In genomic region chr1:73715571-73715970, GRCm38 (mm10) we compare ENCODE assay signal across 33 mouse cellular contexts.
DNase-seq lines count a peak whose midpoint lies in the region; ATAC-seq and TF ChIP-seq lines count a peak whose summit lies in the region.
"Had no signal": no experiment of that assay in that cellular context is flagged by ENCODE, and none has a peak within 500 bp of the region (broad histone marks: within the 10 kb centered on the region; RNA-seq: fewer than 3 reads in every experiment).

No protein-coding gene starts in this region.

- no peaks in the 10 kb centered on the region for H3K9me3 ChIP-seq in kidney, embryonic 16.5 days (ENCODE audit: low read length)
- no peaks in the 10 kb centered on the region for H3K9me3 ChIP-seq in lung, postnatal 0 days (ENCODE audit: low read length)
- H3K9me3 ChIP-seq in stomach, postnatal 0 days (ENCODE audit: control insufficient read depth, low read length), result no peaks in the 10 kb centered on the region
- H3K9me3 ChIP-seq: embryonic facial prominence, embryonic 12.5 days; hindbrain, embryonic 13.5 days; limb, embryonic 10.5 days; limb, embryonic 15.5 days; liver, embryonic 13.5 days; midbrain, embryonic 13.5 days; neural tube, embryonic 15.5 days; stomach, embryonic 15.5 days had no signal

- intact Hi-C loops in heart, postnatal 14 days (cut with DNase I), result no loop called here

- no peak for ATAC-seq in kidney, embryonic 16.5 days (ENCODE audit: low FRiP score, low TSS enrichment)
- ATAC-seq in lung, postnatal 0 days, result no peak
- ATAC-seq in stomach, postnatal 0 days (ENCODE audit: low FRiP score, low TSS enrichment), result no peak
- ATAC-seq: CD4-positive, CD25-positive, alpha-beta regulatory T cell, adult 4 months; forebrain, embryonic 14.5 days; inflammation-experienced regulatory T-cells, adult 6 months; midbrain, embryonic 13.5 days had no signal

- WGBS in kidney, adult 2 months, result 74% methylated on average over 2 of the region's 2 CpGs
- WGBS in kidney, embryonic 16.5 days, result 58% methylated on average over 2 of the region's 2 CpGs
- WGBS in lung, postnatal 0 days, result 54% methylated on average over 2 of the region's 2 CpGs
- 45% methylated on average over 2 of the region's 2 CpGs for WGBS in stomach, postnatal 0 days

- no peaks in the 10 kb centered on the region for H3K36me3 ChIP-seq in kidney, adult 2 months (ENCODE audit: control insufficient read depth, insufficient read depth, low read length)
- no peaks in the 10 kb centered on the region for H3K36me3 ChIP-seq in kidney, embryonic 16.5 days (ENCODE audit: insufficient read depth, low read length)
- no peaks in the 10 kb centered on the region for H3K36me3 ChIP-seq in lung, postnatal 0 days (ENCODE audit: insufficient read depth, low read length)
- no peaks in the 10 kb centered on the region for H3K36me3 ChIP-seq in stomach, postnatal 0 days (ENCODE audit: control insufficient read depth, insufficient read depth, low read length)
- H3K36me3 ChIP-seq: embryonic facial prominence, embryonic 12.5 days; hindbrain, embryonic 13.5 days; limb, embryonic 10.5 days; limb, embryonic 15.5 days; liver, embryonic 13.5 days; midbrain, embryonic 13.5 days; neural tube, embryonic 15.5 days; stomach, embryonic 15.5 days had no signal

- DNase-seq in heart, adult 11 months, result peak; percentile 81
- DNase-seq in heart, postnatal 14 days, result no peak
- DNase-seq in kidney, adult 2 months, result no peak
- DNase-seq in lung, postnatal 0 days (ENCODE audit: low spot score), result no peak
- no peak for DNase-seq in lung, postnatal 4 days
- no peak for DNase-seq in stomach, postnatal 0 days (ENCODE audit: low spot score)
- DNase-seq: adrenal gland, postnatal 25 days; cerebellum, adult 11-12 months; cerebellum, postnatal 36 days; embryo, embryonic 11 days; gastrocnemius, adult 2 months; gastrocnemius, postnatal 36 days; heart, postnatal 4 days; kidney, adult 8-10 months; kidney, postnatal 25 days; liver, embryonic 13.5 days; lung, adult 18-20 months; retina, postnatal 1 day; right cerebral cortex, postnatal 14 days; thymus, adult 18-20 months; thymus, postnatal 25 days had no signal

- H3K4me2 ChIP-seq in kidney, embryonic 16.5 days (replicated peaks; ENCODE audit: low read depth, low read length), result no peak overlapping the region
- no peak overlapping the region for H3K4me2 ChIP-seq in lung, postnatal 0 days (replicated peaks; ENCODE audit: low read depth, low read length)
- no peak overlapping the region for H3K4me2 ChIP-seq in stomach, postnatal 0 days (replicated peaks; ENCODE audit: low read depth)
- H3K4me2 ChIP-seq: embryonic facial prominence, embryonic 12.5 days; hindbrain, embryonic 13.5 days; limb, embryonic 15.5 days; liver, embryonic 13.5 days; midbrain, embryonic 13.5 days; neural tube, embryonic 15.5 days; stomach, embryonic 15.5 days had no signal

- H3K4me1 ChIP-seq in kidney, adult 2 months (ENCODE audit: control insufficient read depth, insufficient read depth, low read length), result no peaks in the 10 kb centered on the region
- H3K4me1 ChIP-seq in kidney, embryonic 16.5 days (ENCODE audit: insufficient read depth, low read length), result no peaks in the 10 kb centered on the region; the same call in 1 of the 2 replicates
- H3K4me1 ChIP-seq in lung, postnatal 0 days (ENCODE audit: insufficient read depth, low read depth, low read length), result no peaks in the 10 kb centered on the region
- H3K4me1 ChIP-seq in stomach, postnatal 0 days (replicated peaks; ENCODE audit: control insufficient read depth, insufficient read depth), result no peaks in the 10 kb centered on the region
- H3K4me1 ChIP-seq: embryonic facial prominence, embryonic 12.5 days; hindbrain, embryonic 13.5 days; limb, embryonic 10.5 days; limb, embryonic 15.5 days; liver, embryonic 13.5 days; midbrain, embryonic 13.5 days; neural tube, embryonic 15.5 days; stomach, embryonic 15.5 days had no signal

- no peak for TF ChIP-seq EP300 in lung, postnatal 0 days (IDR thresholded peaks at IDR 0.05)
- TF ChIP-seq EP300 in stomach, postnatal 0 days (optimal IDR thresholded peaks at IDR 0.05), result no peak

- no peak overlapping the region for H3K4me3 ChIP-seq in kidney, adult 2 months (ENCODE audit: insufficient read depth, low read depth, low read length)
- H3K4me3 ChIP-seq in kidney, embryonic 16.5 days (ENCODE audit: low read length), result no peak overlapping the region
- no peak overlapping the region for H3K4me3 ChIP-seq in lung, postnatal 0 days (ENCODE audit: low read depth, low read length)
- H3K4me3 ChIP-seq in stomach, postnatal 0 days (ENCODE audit: low read depth, low read length), result no peak overlapping the region
- H3K4me3 ChIP-seq: embryonic facial prominence, embryonic 12.5 days; gastrocnemius, adult 2 months; hindbrain, embryonic 13.5 days; limb, embryonic 10.5 days; limb, embryonic 15.5 days; liver, embryonic 13.5 days; midbrain, embryonic 13.5 days; neural tube, embryonic 15.5 days; stomach, embryonic 15.5 days had no signal

- H3K27ac ChIP-seq in kidney, adult 2 months (ENCODE audit: insufficient read depth, low read depth, low read length), result peak overlapping the region; percentile 39
- H3K27ac ChIP-seq in kidney, embryonic 16.5 days (ENCODE audit: low read length), result no peak overlapping the region
- H3K27ac ChIP-seq in lung, postnatal 0 days (ENCODE audit: low read length), result no peak overlapping the region
- H3K27ac ChIP-seq in stomach, postnatal 0 days (replicated peaks), result no peak overlapping the region
- H3K27ac ChIP-seq: embryonic facial prominence, embryonic 12.5 days; gastrocnemius, adult 2 months; hindbrain, embryonic 13.5 days; limb, embryonic 10.5 days; limb, embryonic 15.5 days; liver, embryonic 13.5 days; macrophage; midbrain, embryonic 13.5 days; neural tube, embryonic 15.5 days; stomach, embryonic 15.5 days had no signal

- TF ChIP-seq POLR2A in kidney, adult 2 months (IDR thresholded peaks at IDR 0.05; ENCODE audit: low read depth, low read length), result no peak

- no peak for TF ChIP-seq CTCF in kidney, adult 2 months (conservative IDR thresholded peaks at IDR 0.05; ENCODE audit: insufficient read depth, insufficient read length, low read depth, low read length)
- TF ChIP-seq CTCF in lung, postnatal 0 days (IDR thresholded peaks at IDR 0.05), result peak; percentile 40
- peak; percentile 60 for TF ChIP-seq CTCF in stomach, postnatal 0 days (IDR thresholded peaks at IDR 0.05; ENCODE audit: low read depth)

- H3K9ac ChIP-seq in kidney, embryonic 16.5 days (replicated peaks; ENCODE audit: low read length), result no peak overlapping the region
- H3K9ac ChIP-seq in lung, postnatal 0 days (replicated peaks; ENCODE audit: low read depth), result no peak overlapping the region
- H3K9ac ChIP-seq in stomach, postnatal 0 days (ENCODE audit: low read length), result no peak overlapping the region
- H3K9ac ChIP-seq: embryonic facial prominence, embryonic 12.5 days; hindbrain, embryonic 13.5 days; limb, embryonic 15.5 days; liver, embryonic 13.5 days; midbrain, embryonic 13.5 days; neural tube, embryonic 15.5 days; stomach, embryonic 15.5 days had no signal

- H3K27me3 ChIP-seq in kidney, adult 2 months (replicated peaks; ENCODE audit: control insufficient read depth, insufficient read depth, low read length), result no peaks in the 10 kb centered on the region
- H3K27me3 ChIP-seq in kidney, embryonic 16.5 days (ENCODE audit: insufficient read depth, low read length), result no peaks in the 10 kb centered on the region
- H3K27me3 ChIP-seq in lung, postnatal 0 days (replicated peaks; ENCODE audit: insufficient read depth, low read length), result no peaks in the 10 kb centered on the region
- H3K27me3 ChIP-seq in stomach, postnatal 0 days (ENCODE audit: control insufficient read depth, insufficient read depth, low read length), result no peaks in the 10 kb centered on the region
- H3K27me3 ChIP-seq: embryonic facial prominence, embryonic 12.5 days; hindbrain, embryonic 13.5 days; limb, embryonic 15.5 days; liver, embryonic 13.5 days; midbrain, embryonic 13.5 days; neural tube, embryonic 15.5 days; stomach, embryonic 15.5 days had no signal
